Mouse (Mus musculus): ENCODE measurements around the gene Sf3a3. TPM values are rescaled to one million over a fixed set of nuclear protein-coding genes. Genes with fewer than 3 reads are reported as not detected.

Gene Sf3a3
- total RNA-seq, 2 experiments from 2014 or later, result 101 to 222 TPM

DNA sequence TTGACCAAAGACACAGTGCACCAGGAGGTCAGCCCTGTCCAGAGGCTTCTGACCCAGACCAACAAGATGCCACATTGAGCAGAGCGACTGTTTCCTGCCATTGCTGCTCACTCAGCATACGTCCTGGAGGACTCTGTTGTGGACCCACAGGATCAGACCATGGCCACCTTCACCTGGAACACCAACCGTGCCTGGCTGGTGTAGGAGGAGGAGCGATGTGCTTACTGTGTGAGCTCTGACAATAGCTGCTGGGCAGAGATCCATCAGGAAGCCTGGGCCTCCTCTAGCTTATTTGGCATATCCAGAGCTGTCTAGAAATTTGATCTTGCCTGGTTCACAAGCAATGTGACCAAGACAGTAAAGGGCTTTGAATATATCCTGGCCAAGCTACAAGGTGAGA lies 4.5 kb downstream of the Sf3a3 start:
- ATAC-seq (replicated peaks; ENCODE audit: low FRiP score, low TSS enrichment, poor library complexity, severe bottlenecking), result no peak

DNA sequence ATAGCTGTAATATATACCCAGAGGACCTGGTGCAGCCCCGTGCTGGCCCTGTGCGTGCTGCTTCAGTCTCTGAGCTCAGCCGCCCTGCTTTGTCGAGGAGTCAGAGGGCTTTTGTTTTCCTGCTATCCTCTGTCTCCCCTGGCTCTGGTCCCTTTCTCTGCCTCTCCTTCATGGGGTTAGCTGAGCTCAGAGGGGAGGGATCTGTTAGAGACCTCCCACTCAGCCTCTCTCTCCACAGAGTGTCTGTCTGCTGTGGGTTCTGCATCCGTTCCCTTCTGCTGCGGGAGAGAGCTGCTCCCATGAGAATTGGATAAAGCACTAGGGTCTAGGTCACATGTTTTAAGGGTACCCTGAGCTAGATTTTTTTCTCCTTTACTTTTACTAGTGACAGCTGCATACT lies 11.5 kb downstream of the Sf3a3 start:
- ATAC-seq (replicated peaks; ENCODE audit: low FRiP score, low TSS enrichment, poor library complexity, severe bottlenecking), result no peak

DNA sequence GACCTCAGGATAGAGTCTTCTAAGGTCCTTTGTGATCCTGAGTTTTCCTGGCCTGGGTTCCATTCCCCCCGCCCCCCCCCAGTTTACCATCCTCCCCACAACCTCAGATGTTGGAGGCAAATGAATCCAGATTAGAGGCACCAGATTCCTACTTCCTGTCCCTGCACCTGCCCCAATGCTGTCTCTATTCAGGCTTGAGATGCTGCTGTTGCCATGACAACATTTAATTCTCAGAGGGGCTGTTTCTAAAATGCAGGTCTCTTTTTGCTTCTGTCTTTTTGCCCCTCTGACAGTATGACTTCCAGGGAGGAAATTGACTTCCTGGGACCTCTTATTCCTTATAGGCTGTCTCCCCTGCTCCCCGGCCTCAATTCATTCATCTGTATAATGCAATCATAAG lies 22.4 kb downstream of the Sf3a3 start:
- ATAC-seq (replicated peaks; ENCODE audit: low FRiP score, low TSS enrichment, poor library complexity, severe bottlenecking), result no peak

DNA sequence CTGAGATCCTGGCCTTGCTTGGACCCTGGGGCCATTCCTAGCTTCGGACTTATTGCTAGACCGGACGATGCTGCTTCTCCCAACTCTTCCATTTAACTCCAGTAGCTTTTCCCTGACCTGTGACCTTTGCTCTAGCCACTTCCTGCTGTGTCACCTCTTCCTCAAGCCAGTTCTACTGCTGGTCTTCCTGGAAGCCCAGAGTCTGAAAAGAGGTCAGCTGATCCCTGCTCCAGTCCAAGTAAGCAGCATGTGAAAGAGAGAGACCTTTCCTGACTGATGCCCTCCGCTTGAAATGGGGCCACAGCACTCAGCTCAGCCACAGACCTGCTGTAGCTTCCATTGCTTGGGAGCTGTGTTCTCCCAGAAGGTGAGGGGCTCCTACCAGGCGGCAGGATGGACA lies 22.9 kb downstream of the Sf3a3 start:
- ATAC-seq (replicated peaks; ENCODE audit: low FRiP score, low TSS enrichment, poor library complexity, severe bottlenecking), result no peak

DNA sequence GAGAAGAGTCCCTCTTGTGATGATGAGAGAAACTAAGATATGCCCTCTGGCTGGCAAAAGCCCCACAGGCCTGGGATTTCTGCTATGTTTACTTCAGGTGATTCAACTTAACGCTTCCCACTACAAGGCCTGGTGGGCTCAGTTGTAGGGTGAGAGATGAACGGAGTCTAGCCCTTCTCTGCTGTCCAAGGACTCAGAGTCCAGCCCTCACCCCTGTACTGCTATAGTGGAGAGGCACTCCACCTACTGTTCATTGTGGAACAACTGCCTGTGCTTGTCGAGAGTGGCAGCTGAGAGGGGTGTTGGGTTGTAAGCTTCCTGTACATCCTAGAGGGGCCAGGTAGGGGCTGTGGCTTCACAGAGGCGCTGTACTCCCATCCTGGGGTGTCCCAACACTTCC lies 23.4 kb downstream of the Sf3a3 start:
- ATAC-seq (replicated peaks; ENCODE audit: low FRiP score, low TSS enrichment, poor library complexity, severe bottlenecking), result no peak

DNA sequence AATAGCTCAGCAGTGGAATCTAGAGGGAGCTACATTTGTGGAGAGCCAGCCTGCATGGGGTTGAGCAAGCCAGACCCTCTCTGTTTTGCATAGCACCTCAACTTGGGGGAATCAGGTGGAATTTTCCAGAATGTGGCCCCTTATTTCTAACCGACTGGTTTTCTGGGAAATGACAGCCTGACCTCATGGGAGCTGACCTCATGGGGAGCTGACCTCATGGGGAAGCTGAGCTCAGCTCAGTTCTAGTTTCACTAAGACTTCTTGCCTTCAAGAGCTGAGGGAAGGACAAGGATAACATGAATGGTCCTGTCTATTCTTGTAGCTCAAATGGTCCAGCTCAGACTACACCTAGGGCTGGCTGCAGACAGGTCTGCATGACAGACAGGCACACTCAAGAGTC lies 24.2 kb downstream of the Sf3a3 start:
- ATAC-seq (replicated peaks; ENCODE audit: low FRiP score, low TSS enrichment, poor library complexity, severe bottlenecking), result no peak

DNA sequence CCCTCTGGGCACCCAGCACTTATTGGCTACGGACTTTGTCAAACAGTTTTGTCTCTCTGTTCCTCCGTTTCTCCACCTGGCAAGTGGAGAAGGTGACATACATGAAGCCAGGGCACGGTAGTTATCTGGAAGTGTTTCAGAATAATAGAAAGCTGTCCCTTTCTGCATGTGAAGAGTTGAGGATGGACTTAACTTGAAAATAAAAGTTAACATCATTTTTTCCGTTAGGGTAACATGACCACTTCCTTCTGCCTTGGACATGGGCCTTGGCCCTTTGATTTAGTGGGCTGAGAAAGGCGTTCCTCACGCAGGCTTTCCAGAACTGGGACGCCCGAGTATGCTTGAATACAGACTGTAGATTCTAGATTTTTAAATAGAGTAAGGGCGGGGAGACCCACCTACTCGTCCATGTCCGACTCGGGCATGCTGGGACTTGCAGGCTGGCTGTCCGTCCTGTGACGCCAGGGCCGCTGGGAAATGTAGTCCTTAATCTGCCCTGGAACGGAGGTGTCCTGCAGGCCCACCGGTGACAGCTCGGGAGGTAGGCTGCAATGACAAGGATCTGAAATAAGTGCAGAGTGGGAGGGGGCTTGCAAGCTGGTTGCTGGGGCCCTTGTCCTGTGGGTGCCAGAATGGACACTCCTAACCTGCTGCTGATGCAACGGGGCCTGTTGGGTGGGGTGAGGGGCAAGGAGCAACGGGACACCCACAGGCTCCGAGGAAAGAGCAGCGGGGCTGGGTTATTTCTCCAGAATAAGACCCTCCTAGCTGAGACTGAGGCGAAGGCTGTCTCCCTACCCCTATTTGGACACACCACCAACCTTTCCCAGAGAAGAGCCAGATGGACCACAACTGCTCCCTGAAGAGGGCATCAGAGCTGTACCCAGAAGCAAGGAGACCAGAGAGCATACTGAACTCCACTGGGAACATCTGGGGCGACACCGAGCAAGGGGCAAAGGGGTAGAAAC lies 27.1 kb downstream of the Sf3a3 start, which contains the start of gene Inpp5b:
Inpp5b (plus strand) TSS at position 475 of the 968 bp plus-strand sequence.
- peak; percentile 89 for ATAC-seq (replicated peaks; ENCODE audit: low FRiP score, low TSS enrichment, poor library complexity, severe bottlenecking)

DNA sequence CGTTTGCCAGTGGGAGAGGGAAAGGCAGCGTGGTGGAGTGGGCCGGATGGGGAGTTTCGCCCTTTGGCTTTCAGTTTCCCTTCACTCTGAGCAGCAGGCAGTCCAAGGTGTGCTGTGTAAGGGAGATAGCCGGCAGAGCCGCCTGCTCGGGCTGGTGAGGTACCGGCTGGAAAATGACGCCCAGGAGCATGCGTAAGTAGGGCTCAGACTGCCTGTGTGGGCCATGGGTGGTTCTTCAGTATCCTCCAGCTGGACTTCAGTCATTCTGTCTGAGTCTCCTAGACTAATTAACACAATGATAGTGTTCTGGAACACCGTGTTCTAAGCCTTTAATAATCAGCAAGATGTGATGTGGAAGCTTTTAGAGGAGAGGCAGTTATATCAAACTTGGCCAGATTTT lies 28.3 kb downstream of the Sf3a3 start:
- ATAC-seq (replicated peaks; ENCODE audit: low FRiP score, low TSS enrichment, poor library complexity, severe bottlenecking), result no peak

DNA sequence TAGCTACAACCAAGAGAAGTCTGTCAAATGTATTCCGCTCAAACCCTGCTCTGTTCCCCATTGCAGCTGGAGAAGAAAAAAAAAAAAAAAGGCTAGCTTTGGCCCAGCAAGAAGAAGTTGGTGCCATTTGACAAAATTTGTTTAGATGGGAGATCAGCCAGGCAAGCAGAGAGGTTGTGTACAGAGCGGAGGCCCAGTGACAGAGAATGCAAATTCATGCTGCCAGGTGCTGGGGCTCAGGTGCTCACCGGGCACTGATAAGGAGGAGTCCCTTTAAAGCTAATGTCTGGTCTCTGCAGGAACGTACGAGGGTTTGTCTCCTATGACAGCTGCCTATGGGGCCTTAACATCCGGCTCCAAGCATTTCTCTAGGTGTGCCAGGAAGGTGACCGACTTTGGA lies 32.0 kb downstream of the Sf3a3 start:
- ATAC-seq (replicated peaks; ENCODE audit: low FRiP score, low TSS enrichment, poor library complexity, severe bottlenecking), result no peak

DNA sequence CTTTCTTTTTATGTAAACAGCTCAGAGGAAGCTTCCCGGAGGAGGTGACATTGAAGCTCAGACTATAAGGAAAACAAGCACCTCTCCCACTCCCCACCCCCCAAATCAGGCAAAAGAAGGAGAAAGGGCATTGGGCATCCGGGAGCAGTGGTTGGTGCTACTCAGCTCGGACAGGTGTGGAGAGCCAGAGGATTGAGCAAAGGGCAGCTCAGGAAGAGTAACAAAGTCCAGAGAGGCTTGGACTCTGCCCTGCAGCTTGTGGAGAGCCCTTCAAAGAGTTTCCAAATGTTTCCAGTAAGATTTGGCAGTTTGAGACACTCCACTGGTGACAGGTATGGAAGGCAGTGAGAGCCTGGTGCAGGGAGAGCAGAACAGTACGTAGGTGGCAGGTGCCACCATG lies 33.3 kb downstream of the Sf3a3 start:
- no peak for ATAC-seq (replicated peaks; ENCODE audit: low FRiP score, low TSS enrichment, poor library complexity, severe bottlenecking)

DNA sequence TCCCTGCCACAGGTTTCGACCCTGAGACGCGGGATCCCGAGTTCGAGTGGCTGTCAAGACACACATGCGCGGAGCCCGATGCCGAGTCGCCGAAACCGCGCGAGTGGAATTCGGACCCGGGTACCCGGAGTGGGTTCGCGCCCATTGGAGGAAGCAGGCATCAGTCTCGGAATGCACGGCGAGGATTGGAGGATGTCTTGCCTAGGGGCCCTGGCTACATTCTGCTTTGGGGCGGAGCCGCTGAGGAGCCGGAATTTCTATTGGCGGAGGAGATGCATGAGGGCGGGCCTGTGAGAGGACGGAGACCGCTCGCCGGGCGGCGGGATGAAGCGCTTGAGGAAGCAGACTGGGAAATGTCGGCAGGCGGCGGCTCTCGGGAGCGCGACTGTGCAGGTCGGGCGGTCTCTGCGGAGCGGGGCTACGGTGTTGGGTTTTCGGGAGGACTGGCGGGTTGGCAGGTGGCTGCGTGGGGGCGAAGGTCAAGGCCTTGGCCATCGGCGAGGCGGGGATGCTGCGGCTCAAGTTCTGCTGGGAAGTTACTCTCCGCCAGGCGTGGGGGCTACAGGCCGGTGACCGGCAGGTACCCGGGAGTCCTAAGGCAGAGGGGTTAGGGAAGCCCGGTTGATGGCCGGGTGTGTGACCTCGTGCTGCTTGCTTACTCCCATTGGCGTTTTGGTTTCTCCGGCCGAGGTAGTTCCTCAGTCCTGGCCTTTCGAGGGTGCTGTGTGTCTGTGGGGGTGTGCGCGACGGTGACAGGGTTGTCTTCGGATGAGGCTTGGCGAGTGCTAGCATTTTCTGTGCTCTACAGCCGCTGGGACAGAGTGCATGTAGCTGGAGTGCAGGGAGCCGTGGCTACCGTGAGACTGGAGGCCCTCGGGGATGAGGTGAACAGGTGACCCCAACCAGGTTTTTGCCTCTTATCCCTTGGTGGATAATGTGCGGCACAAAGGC lies 37.0 kb downstream of the Sf3a3 start:
- peak; percentile 90 for ATAC-seq (replicated peaks; ENCODE audit: low FRiP score, low TSS enrichment, poor library complexity, severe bottlenecking)

DNA sequence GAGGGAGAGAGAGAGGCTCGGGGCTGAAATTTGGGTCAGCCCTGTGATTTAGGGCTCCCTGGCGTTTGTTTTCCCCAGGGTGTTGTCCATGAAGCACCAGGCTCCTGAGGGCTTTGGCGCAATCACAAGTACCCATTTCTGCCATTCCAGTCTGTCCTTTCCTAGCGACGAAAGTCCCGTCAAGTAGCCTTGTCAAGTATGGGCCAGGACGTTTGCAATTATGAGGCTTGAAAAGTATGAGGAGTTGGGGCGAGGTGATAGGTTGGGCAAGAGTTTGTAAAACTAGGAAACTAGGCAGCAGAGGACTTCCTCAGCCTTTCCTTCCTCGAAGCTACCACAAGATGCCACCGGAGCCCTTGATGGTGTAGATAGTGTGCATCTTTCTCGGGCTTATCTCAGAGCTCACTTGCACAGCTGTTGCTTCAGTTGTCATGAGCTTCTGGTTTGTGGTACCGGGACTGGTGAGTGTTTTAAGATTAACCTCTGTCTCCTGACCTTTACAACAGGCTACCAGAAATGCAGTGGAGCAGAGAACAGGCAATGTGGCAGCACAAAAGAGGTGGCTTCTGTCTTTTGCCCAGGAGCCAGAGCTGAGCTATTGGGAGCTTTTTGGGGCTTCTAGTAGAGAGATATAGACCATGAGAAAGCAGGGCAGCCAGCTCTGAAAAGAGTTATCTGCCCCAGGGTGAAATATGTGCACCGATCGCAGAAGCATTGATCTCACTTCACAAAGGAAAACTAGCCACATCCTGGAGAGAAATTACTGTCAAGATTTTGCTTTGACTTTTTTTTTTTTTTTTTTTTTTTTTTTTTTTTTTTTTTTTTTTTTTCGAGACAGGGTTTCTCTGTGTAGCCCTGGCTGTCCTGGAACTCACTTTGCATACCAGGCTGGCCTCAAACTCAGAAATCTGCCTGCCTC lies 38.0 kb downstream of the Sf3a3 start:
- peak; percentile 75 for ATAC-seq (replicated peaks; ENCODE audit: low FRiP score, low TSS enrichment, poor library complexity, severe bottlenecking)

DNA sequence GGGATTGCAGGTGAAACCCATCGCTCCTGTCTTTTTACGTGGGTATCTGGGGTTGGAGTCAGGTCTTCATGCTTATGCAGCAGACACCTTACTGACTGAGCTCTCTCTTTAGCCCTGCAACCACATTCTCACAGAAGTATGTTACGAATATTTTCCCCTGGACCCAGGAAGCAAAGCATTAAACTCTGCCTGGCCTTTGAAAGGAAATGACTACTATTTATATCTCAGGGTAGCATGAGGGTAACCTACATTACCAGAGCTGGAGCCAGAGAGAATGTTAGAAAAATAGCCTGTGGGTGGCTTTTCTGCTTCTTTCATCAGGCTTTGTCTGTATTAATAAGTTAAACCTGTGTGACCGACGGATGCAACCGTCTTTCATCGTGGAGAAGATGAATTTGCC lies 41.0 kb downstream of the Sf3a3 start:
- no peak for ATAC-seq (replicated peaks; ENCODE audit: low FRiP score, low TSS enrichment, poor library complexity, severe bottlenecking)

DNA sequence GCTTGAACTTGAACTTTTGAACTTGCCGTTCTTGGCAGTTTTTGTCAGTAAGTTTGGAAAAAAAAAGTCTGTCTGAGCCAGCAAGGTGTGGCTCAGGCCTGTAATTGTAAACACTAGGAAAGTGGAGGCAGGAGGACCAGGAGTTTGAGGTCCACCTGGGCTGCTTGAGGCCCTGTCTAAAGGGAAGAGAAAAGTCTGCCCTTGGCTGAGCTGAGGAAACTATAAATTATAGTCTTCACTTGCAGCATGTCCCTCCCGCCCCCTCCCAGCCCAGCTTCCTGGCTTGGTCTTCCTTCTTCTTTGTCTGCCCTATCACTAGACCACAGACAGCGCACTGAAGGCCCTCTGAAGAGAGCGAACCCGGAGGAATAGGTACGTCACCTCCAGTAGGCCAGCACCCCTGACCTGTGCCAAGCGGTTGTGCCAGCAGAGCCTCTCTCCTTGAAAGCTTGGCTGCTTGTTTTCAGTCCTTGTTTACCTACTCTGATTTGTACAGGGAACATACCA lies 44.8 kb downstream of the Sf3a3 start:
- peak; percentile 83 for ATAC-seq (replicated peaks; ENCODE audit: low FRiP score, low TSS enrichment, poor library complexity, severe bottlenecking)

DNA sequence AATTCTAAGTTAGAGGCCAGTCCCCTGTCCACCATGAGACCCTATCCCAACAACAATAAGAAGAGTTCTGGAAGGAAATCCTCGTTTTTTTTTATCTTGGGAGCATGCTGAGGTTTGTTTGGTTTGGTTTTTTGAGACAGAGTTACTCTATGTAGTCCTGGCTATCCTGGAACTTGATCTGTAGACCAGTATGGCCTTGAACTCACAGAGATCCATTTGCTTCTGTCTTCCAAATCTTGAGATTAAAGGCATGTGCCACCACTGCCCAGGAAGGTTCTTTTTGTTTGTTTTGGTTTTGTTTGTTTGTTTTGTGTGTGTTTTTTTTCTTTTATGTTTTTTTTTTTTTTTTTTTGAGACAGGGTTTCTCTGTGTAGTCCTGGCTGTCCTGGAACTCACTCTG lies 46.6 kb downstream of the Sf3a3 start:
- ATAC-seq (replicated peaks; ENCODE audit: low FRiP score, low TSS enrichment, poor library complexity, severe bottlenecking), result no peak

DNA sequence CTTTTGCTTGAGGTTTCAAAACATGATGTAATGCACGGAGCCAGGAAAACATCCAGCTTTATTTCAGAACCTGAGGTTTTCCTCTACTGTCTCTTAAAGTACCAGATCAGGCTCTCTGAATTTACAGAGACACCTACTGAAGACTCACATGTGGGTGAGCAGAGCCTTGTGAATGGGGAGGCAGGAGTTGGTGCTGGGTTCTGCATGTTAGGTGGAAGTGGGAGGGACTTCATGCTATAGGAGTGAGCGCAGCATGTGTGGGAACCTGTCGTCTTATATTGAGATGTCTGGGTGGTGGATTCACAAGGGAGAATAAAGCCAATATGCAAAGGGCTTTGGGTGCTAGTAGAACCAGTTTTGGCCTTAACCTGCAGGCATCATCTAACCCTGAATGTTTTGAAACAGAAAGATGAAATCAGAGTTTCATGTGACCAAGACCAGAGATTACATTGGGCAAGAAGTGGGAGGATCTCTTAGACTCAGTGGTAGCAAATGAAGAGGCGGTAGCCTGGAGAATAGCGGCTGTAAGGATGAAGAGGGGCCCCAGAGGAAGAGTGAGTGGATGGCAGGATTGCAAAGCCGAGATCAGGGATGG lies 48.4 kb downstream of the Sf3a3 start:
- no peak for ATAC-seq (replicated peaks; ENCODE audit: low FRiP score, low TSS enrichment, poor library complexity, severe bottlenecking)

DNA sequence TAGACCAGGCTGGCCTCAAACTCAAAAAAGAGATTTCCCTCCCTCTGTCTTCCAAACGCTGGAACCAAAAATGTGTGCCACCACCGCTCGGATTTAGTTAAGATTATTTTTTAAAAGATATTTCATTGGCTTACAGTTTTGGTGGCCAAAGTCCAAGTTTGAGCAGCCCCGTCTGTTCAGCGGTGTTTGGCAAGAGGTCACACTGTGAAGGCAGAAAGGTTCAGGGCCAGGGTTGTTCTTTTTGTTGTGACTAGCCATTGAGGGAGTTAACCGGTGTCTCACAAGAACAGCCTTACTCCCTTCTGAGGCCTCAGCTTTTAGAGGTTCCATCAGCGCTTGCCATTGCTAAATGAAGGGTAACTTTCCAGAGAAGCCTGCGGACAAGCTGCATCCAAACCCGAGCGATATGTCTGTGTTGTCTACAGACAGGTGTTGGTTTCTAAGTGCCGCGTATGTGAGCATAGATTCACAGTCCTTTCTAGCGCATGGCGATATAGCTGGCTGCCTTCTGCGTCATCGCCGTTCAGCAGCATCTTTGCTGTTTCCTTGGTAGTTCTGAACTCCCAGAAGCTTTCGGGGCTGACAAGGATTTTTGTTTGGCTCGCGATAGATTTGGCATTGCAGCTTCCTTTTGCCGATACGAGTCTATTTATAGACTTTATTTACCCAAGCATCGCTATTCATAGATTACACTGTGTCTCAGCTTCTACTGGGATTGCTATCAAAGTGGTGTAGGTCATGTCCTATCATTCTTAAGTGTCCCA lies 51.4 kb downstream of the Sf3a3 start:
- ATAC-seq (replicated peaks; ENCODE audit: low FRiP score, low TSS enrichment, poor library complexity, severe bottlenecking), result no peak

DNA sequence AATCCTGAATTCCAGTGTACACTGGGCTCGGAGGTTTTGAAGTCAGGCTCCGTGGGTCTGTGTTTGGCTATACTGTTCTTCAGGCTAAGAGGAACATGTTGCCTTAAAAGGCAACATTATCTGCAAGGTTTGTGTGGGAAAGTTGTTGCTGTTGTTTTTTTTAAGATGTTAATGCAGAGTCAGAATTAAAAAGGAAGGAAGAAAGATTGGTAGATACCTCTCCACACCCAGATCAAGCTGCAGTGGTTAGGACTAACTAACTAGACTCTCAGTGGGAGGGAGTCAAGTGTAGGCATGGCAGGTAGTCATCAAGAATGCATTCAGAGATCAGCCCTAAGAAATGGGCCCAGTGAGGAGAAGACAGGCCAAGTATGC lies 52.0 kb downstream of the Sf3a3 start:
- no peak for ATAC-seq (replicated peaks; ENCODE audit: low FRiP score, low TSS enrichment, poor library complexity, severe bottlenecking)

All from megakaryocyte-erythroid progenitor cell, adult 5-6 weeks (primary cell).